Mouse (Mus musculus) kidney, adult 11 months (tissue): ENCODE measurements at regions not wholly inside any gene's neighbourhood (a gene's known extent, or its start where the extent isn't known, plus 50 kb on each side); places are given as distances from the start of the nearest gene placed in this dataset.
A peak's percentile ranks its signal among the peaks of the same experiment; 100 is the strongest.
"Not testable (repeated sequence)": the region's sequence is repeated elsewhere in the genome, so short reads cannot be mapped to it uniquely, and the experiment has no call there.

ENCODE experiments used
- DNase-seq: peaks from one replicate; pipeline ENCODE4 v3.0.0; 2022

DNA sequence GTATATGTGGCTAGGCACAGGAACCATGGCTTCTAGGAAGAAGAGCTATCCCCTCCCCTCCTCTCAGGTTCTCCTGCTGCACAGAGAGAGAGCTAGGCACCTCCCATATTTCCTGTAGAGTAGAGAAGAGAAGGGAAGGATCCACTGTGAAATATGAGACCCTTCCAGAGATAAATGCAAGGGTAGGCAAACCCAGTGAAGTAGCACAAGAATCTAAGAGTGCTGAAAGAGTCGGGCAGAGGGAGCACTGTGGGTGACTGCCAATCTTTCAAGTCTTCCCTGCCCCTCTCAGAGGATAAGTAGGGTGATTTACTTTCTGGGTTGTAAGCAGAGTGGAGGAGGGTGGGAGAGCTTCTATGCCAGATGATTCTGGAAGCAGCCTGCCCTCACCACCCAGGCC is 360.8 kb downstream of the Sox9 start:
- no peak for DNase-seq

GRCm38 (mm10) chr11:113143839-113144627 is 362.0 kb downstream of the Sox9 start:
- DNase-seq = no peak

- DNase-seq = no peak
Observed at GRCm38 (mm10) chr11:113145721-113146120, 363.7 kb downstream of the Sox9 start.

DNA sequence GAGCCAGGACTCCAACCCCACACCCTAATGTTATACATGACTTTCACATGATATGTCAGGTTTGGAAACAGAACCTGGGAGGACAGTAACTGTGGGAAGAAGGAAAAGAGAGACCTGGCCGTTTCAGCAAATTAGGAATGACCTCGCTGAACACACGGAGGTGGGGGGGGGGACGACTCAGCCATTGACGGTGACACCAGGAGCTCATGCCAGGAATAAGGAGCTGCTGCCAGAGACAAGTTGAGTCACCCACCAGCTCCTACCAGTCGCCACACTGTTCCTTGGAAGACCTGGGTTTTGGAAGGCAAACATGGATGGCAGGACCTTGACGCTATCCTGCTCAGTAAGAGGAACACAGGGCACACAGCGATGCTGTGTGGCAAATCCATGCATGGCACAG is 364.7 kb downstream of the Sox9 start:
- DNase-seq = no peak

- DNase-seq = no peak
Observed at GRCm38 (mm10) chr11:113147535-113148197, 365.6 kb downstream of the Sox9 start.

- DNase-seq = no peak
Observed at GRCm38 (mm10) chr11:113148198-113148537, 366.1 kb downstream of the Sox9 start.

DNA sequence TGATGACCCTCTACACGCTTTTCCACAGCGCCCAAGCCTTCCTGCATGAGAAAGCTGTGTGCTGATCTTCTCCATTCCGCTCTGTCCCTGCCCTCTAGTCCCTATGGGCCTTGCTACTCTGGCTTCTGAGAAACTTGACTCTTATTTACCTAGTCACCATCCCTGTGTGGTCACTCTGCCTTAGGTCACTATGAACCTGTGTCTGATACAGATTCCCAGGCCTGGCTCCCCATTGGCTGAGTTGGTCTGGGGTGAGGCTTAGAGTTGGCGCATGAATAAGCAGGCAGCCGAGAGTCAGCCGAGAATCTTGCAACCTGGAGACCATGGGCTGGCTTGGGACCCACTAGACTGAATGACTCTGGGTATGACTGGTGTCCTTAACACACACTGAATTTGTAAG is 373.5 kb downstream of the Sox9 start:
- no peak for DNase-seq

GRCm38 (mm10) chr11:113163941-113164340 is 381.9 kb downstream of the Sox9 start:
- no peak for DNase-seq

DNA sequence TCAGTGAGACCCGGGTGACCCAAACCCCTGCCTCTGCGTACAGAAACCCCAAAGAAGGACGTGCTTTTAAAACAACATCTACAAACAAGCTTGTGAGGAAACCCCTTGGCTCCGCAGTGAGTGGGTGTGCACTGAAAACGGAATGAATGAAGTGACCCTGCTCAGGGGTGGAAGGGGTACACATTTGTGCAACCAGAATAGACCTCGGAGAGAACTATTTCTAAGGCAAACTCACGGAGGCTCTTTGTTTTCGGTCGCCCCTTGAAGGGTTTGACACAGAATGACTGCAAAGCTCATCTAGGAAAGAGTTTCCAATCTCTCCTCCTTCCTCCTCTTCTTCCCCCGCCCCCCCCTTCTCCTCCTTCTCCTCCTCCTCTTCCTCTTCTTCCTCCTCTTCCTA is 382.5 kb downstream of the Sox9 start:
- DNase-seq = no peak

DNA sequence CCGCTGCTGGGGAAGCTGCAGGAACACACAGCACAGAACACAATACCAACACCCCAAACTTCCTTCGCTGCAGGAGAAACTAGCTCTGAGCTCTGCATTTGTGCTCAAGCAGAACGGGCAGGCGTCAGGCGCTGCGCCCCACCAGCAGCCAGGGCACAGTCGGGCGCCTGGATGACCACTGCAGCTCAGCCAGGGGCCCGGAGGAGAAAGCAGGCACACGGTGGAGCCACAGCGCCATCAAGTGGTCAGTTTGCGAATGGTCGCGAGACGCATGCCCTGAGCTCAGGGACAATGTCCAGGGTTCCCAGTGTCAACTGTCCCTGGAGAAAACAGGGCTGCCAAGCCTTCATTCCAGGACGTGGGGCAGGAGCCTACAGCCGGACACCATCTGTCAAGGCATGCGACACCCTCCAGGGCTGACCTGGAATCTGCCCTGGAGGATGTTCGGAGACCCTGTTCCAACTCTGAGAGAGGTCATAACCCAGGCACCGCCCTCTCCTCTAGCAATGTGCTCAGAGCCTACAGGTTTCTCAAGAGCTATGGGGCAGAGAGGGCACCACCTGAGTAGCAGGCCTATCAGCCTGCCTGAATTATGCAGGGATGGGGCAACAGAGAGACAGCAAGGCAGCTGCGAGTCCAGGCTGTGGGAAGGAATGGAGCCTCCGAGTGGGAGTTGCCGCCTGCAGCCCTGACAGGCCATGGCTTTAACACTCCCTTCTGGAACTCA is 383.2 kb downstream of the Sox9 start:
- peak; percentile 77 for DNase-seq

DNA sequence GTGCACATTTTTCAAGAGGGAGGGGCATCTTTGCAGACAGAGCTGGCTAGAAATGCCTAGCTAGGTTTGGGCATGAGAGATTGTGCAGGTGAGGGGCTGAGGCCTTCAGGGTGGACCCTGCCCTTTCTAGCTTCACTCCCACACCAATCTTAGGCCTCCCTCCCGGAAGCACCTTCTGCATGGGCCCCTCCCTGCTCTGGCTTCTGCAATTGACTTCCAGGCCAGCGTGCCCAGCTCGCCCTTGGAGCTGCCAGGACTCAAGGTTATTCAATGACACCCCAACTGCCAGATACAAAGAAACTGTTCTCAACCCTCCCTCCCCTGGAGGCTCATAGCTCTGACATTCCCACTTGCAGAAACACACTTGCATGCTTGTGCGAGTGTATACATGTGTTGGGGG is 384.5 kb downstream of the Sox9 start:
- peak; percentile 61 for DNase-seq

DNA sequence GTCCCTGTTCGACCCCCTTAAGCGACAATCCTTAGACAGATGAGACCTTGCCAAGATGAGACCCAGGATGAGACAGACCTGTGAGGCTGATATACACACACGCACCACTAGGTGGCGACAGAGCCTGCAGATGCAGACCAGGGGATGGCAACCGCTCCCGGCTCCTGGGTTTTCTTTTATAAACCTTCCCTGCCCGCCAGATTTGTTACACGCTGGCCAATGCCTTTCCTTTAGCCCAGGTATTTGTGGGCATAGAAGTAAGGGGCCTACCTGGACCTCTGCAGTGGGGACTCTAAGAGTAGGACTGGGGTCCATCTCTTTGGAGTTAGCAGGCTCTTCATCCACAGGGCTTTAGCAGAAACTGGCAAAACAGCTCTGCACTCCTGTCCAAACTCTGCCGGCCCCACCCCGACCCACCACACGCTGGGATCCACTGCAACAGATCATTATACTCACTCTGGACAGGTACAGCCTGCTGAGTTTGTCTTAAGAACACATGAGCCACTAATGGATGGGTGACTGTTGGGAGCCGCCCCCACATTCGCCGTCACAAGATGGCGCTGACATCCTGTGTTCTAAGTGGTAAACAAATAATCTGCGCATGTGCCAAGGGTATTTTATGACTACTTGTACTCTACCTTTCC is 390.6 kb downstream of the Sox9 start:
- DNase-seq = peak; percentile 85

GRCm38 (mm10) chr11:113173317-113173716 is 391.3 kb downstream of the Sox9 start:
- DNase-seq = not testable (repeated sequence)

DNA sequence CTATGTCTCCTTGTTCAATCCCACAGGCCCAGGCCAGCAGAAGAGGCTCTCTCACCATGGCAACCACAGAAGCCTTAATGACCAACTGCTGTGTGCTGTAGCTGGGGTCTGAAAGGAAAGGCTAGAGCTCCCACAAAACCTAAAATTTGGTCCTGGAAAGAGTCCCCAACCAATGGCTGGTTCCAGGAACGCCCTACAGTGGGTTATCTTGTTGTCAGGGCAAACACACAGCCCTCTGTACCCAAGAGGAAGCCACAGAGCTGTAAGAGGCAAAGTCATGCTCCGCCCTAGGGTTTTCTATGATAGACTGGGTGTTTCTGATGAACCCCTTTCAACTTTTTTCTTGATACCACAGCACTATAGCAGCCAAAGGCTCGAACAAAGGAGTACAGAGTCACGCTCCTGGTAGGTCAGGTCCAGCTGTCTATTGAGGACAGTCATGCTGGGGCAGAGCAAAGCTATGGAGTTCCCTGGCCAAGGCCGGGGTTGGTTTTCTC is 392.0 kb downstream of the Sox9 start:
- DNase-seq = no peak

GRCm38 (mm10) chr11:113175323-113175722 is 393.3 kb downstream of the Sox9 start:
- no peak for DNase-seq

DNA sequence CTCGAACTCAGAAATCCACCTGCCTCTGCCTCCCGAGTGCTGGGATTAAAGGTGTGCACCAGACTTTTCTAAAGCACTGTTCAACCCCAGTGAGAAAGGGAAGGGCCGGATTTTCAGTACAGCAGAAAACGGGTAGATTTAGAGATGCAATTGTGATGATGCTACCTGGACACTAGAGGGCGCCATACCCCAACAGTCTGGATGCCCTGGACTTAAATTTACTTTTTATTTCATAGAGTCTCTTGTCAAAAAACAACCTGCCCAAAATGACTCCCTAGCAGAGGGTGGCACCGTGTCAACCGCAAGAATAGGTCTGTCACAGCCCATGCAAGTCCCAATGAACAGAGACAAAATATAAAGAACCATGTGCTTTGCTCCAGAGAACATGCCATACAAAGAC is 394.2 kb downstream of the Sox9 start:
- DNase-seq = no peak

DNA sequence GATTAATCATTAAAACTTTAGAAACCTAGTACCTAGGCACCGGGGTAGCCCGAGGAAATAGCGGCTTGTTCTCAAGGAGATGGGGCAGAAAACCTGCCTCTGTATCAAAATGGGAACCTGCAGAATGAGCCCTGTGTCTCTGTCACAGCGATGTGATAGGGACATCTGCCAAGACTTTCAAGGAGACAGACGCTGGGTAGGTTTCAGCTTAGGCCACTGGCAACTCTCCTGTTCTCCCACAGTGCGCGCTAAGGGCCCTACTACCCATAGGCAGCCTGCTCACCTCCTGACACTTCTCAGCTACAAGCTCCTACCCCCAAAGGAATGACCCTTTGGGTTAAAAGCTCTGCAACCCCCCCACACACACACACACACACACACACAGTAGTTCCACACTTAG is 396.4 kb downstream of the Sox9 start:
- DNase-seq = no peak

- no peak for DNase-seq
Observed at GRCm38 (mm10) chr11:113180008-113180407, 398.0 kb downstream of the Sox9 start.

GRCm38 (mm10) chr11:113182083-113182861 is 400.2 kb downstream of the Sox9 start:
- DNase-seq = no peak

DNA sequence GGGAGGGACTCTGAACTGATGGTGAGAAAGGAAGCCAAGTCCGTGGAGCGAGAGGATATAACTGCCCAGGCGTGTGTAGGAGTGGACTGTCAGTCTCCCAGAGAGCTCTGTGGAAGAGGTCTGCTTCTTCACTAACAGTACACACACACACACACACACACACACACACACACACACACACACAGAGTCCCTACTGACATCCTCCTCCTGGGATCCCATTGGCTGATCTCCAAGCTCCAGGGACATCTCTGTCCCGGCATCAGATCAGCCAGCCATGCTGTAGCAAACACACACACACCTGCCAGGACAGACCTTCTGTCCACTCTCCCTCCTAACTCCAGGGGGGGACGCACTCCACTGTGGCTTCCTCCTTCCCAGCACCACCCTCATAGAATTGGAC is 401.5 kb downstream of the Sox9 start:
- no peak for DNase-seq

DNA sequence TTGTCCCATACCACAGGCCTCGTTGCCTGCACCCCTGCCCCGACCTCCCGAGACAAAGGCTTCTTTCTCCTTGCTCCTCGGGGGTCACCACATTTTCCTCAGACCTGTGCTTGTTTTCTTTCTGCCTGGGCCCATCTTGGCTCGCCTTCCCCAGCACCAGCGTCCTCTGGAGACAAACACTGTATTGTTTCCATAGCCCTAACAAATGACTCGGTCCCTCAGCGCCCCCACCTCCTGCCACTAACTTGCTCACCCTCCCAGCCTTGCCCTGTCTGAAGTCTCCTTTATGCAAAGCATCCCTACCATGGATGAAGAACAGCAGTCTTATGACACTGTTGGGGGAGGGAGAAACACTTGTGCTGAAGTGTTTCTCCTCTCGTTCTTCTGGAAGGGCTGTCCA is 402.1 kb downstream of the Sox9 start:
- DNase-seq = no peak

DNA sequence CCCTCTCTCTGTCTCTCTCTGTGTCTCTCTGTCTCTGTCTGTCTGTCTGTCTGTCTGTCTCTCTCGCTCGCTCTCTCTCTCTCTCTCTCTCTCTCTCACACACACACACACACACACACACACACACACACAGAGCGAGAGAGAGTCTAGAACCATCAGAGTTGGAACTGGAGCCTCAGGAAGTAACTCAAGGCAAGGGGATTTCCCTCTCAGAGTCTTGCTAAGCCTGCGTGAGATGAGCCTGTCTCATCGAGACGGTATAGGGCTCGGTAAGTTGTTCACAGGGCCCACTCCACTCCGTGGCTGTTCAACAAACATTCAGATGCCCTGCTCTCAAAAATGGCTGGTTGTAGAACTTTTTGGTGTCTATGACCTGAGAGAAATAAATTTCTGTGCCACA is 405.4 kb downstream of the Sox9 start:
- no peak for DNase-seq
